ENCODE assay signal across 13 mouse cellular contexts in the genomic region with DNA sequence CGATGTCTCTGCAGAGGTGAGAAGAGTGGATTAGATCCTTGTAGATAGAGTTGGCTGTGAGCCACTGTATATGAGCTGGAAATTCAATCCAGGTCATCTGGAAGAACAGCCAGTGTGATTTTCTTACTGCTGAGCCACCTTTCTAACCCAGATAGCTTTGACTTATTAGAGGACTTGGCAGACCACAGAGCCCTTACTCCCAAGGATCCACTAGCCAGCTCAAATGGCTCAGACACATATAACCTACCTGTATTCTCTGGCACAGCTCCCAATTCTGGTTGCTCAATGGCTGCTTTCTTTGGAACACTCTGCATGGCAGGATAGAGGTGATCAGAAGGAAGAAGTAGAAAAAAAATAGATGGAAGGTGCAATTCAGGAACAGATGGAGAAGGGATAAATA. TPM values are rescaled to one million over a fixed set of nuclear protein-coding genes. Genes with fewer than 3 reads are reported as not detected.
A peak's percentile ranks its signal among the peaks of the same experiment; 100 is the strongest.
DNase-seq lines count a peak whose midpoint lies in the region; ATAC-seq and TF ChIP-seq lines count a peak whose summit lies in the region.
"Had no signal": no experiment of that assay in that cellular context is flagged by ENCODE, and none has a peak within 500 bp of the region (broad histone marks: within the 10 kb centered on the region; RNA-seq: fewer than 3 reads in every experiment).

No protein-coding gene starts in this region.

- H3K4me3 ChIP-seq in hindbrain, postnatal 0 days (ENCODE audit: low read length): no peak overlapping the region
- no peak overlapping the region for H3K4me3 ChIP-seq in hindbrain, embryonic 16.5 days (ENCODE audit: low read length)
- H3K4me3 ChIP-seq: forebrain, embryonic 15.5 days; hindbrain, embryonic 15.5 days; liver, embryonic 15.5 days had no signal

- peaks cover 26% of the 10 kb centered on the region; the same call in 1 of the 2 replicates for H3K36me3 ChIP-seq in hindbrain, postnatal 0 days (ENCODE audit: insufficient read depth, low read length)
- peaks cover 23% of the 10 kb centered on the region for H3K36me3 ChIP-seq in hindbrain, embryonic 16.5 days (ENCODE audit: control insufficient read depth, insufficient read depth, low read length)

- no peaks in the 10 kb centered on the region for H3K27me3 ChIP-seq in hindbrain, postnatal 0 days (ENCODE audit: insufficient read depth, low read length)
- no peaks in the 10 kb centered on the region for H3K27me3 ChIP-seq in hindbrain, embryonic 16.5 days (replicated peaks; ENCODE audit: control insufficient read depth, insufficient read depth, low read length)
- H3K27me3 ChIP-seq: forebrain, embryonic 15.5 days; hindbrain, embryonic 15.5 days; liver, embryonic 15.5 days had no signal

- peak; percentile 11 for DNase-seq in cerebellum, adult 11 months
- DNase-seq in cerebellum, postnatal 4 days (ENCODE audit: low spot score in 2 of 2): no peak
- DNase-seq in hindbrain, postnatal 0 days (ENCODE audit: low spot score): peak; percentile 15
- peak; percentile 11 for DNase-seq in lung, postnatal 14 days
- no peak for DNase-seq in lung, postnatal 4 days
- DNase-seq in lung, postnatal 36 days: peak; percentile 58
- DNase-seq in right cerebral cortex, adult 18-20 months: no peak
- DNase-seq: B cell, adult 2 months; layer of hippocampus, adult 9-11 months had no signal

- H3K9me3 ChIP-seq in hindbrain, postnatal 0 days (ENCODE audit: low read length): no peaks in the 10 kb centered on the region
- no peaks in the 10 kb centered on the region for H3K9me3 ChIP-seq in hindbrain, embryonic 16.5 days (ENCODE audit: control insufficient read depth, low read length)
- H3K9me3 ChIP-seq: forebrain, embryonic 15.5 days; hindbrain, embryonic 15.5 days; liver, embryonic 15.5 days had no signal

- no peak overlapping the region for H3K4me2 ChIP-seq in hindbrain, postnatal 0 days (ENCODE audit: low read depth, low read length)
- H3K4me2 ChIP-seq in hindbrain, embryonic 16.5 days (ENCODE audit: low read length): no peak overlapping the region
- H3K4me2 ChIP-seq: forebrain, embryonic 15.5 days; hindbrain, embryonic 15.5 days; liver, embryonic 15.5 days had no signal

- TF ChIP-seq CTCF in hindbrain, postnatal 0 days (IDR thresholded peaks at IDR 0.05; ENCODE audit: low read depth): no peak

- WGBS in hindbrain, postnatal 0 days: 69% methylated on average over 1 of the region's 1 CpGs
- 83% methylated on average over 1 of the region's 1 CpGs for WGBS in hindbrain, embryonic 16.5 days

- no peak for ATAC-seq in hindbrain, postnatal 0 days
- no peak for ATAC-seq in hindbrain, embryonic 16.5 days
- ATAC-seq: forebrain, embryonic 15.5 days had no signal

- no peak overlapping the region for H3K9ac ChIP-seq in hindbrain, postnatal 0 days (replicated peaks; ENCODE audit: low read length)
- H3K9ac ChIP-seq in hindbrain, embryonic 16.5 days (ENCODE audit: low read depth, low read length): no peak overlapping the region
- H3K9ac ChIP-seq: forebrain, embryonic 15.5 days; hindbrain, embryonic 15.5 days; liver, embryonic 15.5 days had no signal

- H3K27ac ChIP-seq in hindbrain, postnatal 0 days: no peak overlapping the region
- no peak overlapping the region for H3K27ac ChIP-seq in hindbrain, embryonic 16.5 days (ENCODE audit: low read depth, low read length)
- H3K27ac ChIP-seq: forebrain, embryonic 15.5 days; hindbrain, embryonic 15.5 days; liver, embryonic 15.5 days had no signal

- H3K4me1 ChIP-seq in hindbrain, postnatal 0 days (ENCODE audit: insufficient read depth, low read length): no peaks in the 10 kb centered on the region
- peaks cover 5% of the 10 kb centered on the region for H3K4me1 ChIP-seq in hindbrain, embryonic 16.5 days (ENCODE audit: control insufficient read depth, insufficient read depth, low read depth, low read length)

RNA-seq across cellular contexts. Expression of gene Mtfr2, which starts 1.8 kb away (rescaled TPM):
- total RNA-seq in hindbrain, postnatal 0 days (2014; rRNA removed): 0.43 TPM in 1 of 2 replicates, not detected in the other
- 0.30 and 0.47 TPM in 2 replicates for polyA plus RNA-seq in hindbrain, postnatal 0 days (2015; fragmentation: Nextera tagmentation; extraction: Ambion mirVana)
- 0.61 and 0.96 TPM in 2 replicates for polyA plus RNA-seq in hindbrain, embryonic 16.5 days (2015; fragmentation: Nextera tagmentation; extraction: Ambion mirVana)

RNA-seq across cellular contexts. Expression of gene Bclaf1, which starts 33.5 kb away (rescaled TPM):
- 83.4 and 94.5 TPM in 2 replicates for total RNA-seq in hindbrain, postnatal 0 days (2014; rRNA removed)
- 94.4 and 96.2 TPM in 2 replicates for polyA plus RNA-seq in hindbrain, postnatal 0 days (2015; fragmentation: Nextera tagmentation; extraction: Ambion mirVana)
- 89.5 and 97.1 TPM in 2 replicates for polyA plus RNA-seq in hindbrain, embryonic 16.5 days (2015; fragmentation: Nextera tagmentation; extraction: Ambion mirVana)

Comparison
In these comparisons a context has a peak if more than half of its experiments do, and no peak if none do; other contexts are left out.
1. DNase-seq: peak in cerebellum, adult 11 months (single experiment), hindbrain, postnatal 0 days (single experiment), lung, postnatal 14 days (single experiment) and lung, postnatal 36 days (single experiment); none in cerebellum, postnatal 4 days (0 of 2), lung, postnatal 4 days (0 of 2) and right cerebral cortex, adult 18-20 months (single experiment).